Mouse (Mus musculus): ENCODE measurements around the gene Draxin. TPM values are rescaled to one million over a fixed set of nuclear protein-coding genes. Genes with fewer than 3 reads are reported as not detected.

Draxin gene
- polyA plus RNA-seq, 1 experiment from 2014 or later, result 21.8 TPM

- H3K9ac ChIP-seq (replicated peaks; ENCODE audit: low read length), result no peak overlapping the region
- H3K27me3 ChIP-seq (ENCODE audit: control insufficient read depth, insufficient read depth, low read length), result no peaks in the 10 kb centered on the region
- no peak overlapping the region for H3K4me3 ChIP-seq (replicated peaks; ENCODE audit: low read depth, low read length)
- H3K9me3 ChIP-seq (ENCODE audit: control insufficient read depth, low read length), result no peaks in the 10 kb centered on the region
- H3K4me2 ChIP-seq (ENCODE audit: low read length), result no peak overlapping the region
- 0 out of 2 replicates have a peak, but pooled peaks cover 4% of the 10 kb centered on the region for H3K4me1 ChIP-seq (ENCODE audit: control insufficient read depth, insufficient read depth, low read length)
- no peak overlapping the region for H3K27ac ChIP-seq (replicated peaks; ENCODE audit: low read depth, low read length)
- no peaks in the 10 kb centered on the region for H3K36me3 ChIP-seq (ENCODE audit: control insufficient read depth, insufficient read depth, low read length)
- DNase-seq (no peak), ATAC-seq (ENCODE audit: low FRiP score, low TSS enrichment) (no peak)
- 89% methylated on average over 8 of the region's 8 CpGs for WGBS
Measured at GRCm38 (mm10) chr4:148079944-148080596, 50.4 kb downstream of the Draxin start.

- DNase-seq, result peak; percentile 32
Measured at GRCm38 (mm10) chr4:148079212-148079611, 51.3 kb downstream of the Draxin start.

GRCm38 (mm10) chr4:148075881-148076280 lies 54.6 kb downstream of the Draxin start:
- no peak overlapping the region for H3K4me2 ChIP-seq (ENCODE audit: low read length)
- no peaks in the 10 kb centered on the region for H3K36me3 ChIP-seq (ENCODE audit: control insufficient read depth, insufficient read depth, low read length)
- DNase-seq (no peak), ATAC-seq (ENCODE audit: low FRiP score, low TSS enrichment) (no peak)
- no peak overlapping the region for H3K27ac ChIP-seq (replicated peaks; ENCODE audit: low read depth, low read length)
- 0 out of 2 replicates have a peak, but pooled peaks cover 4% of the 10 kb centered on the region for H3K4me1 ChIP-seq (ENCODE audit: control insufficient read depth, insufficient read depth, low read length)
- no peaks in the 10 kb centered on the region for H3K27me3 ChIP-seq (ENCODE audit: control insufficient read depth, insufficient read depth, low read length)
- 92% methylated on average over 6 of the region's 6 CpGs for WGBS
- H3K9me3 ChIP-seq (ENCODE audit: control insufficient read depth, low read length), result no peaks in the 10 kb centered on the region
- H3K9ac ChIP-seq (replicated peaks; ENCODE audit: low read length), result no peak overlapping the region
- no peak overlapping the region for H3K4me3 ChIP-seq (replicated peaks; ENCODE audit: low read depth, low read length)

More at GRCm38 (mm10) chr4:148079212-148079611, 51.3 kb downstream of the Draxin start:
- H3K27ac ChIP-seq (replicated peaks; ENCODE audit: low read depth, low read length), result no peak overlapping the region
- H3K4me2 ChIP-seq (ENCODE audit: low read length), result no peak overlapping the region
- 64% methylated on average over 6 of the region's 6 CpGs for WGBS
- no peaks in the 10 kb centered on the region for H3K36me3 ChIP-seq (ENCODE audit: control insufficient read depth, insufficient read depth, low read length)
- no peaks in the 10 kb centered on the region for H3K27me3 ChIP-seq (ENCODE audit: control insufficient read depth, insufficient read depth, low read length)
- H3K4me1 ChIP-seq (ENCODE audit: control insufficient read depth, insufficient read depth, low read length), result 0 out of 2 replicates have a peak, but pooled peaks cover 4% of the 10 kb centered on the region
- no peaks in the 10 kb centered on the region for H3K9me3 ChIP-seq (ENCODE audit: control insufficient read depth, low read length)
- H3K4me3 ChIP-seq (replicated peaks; ENCODE audit: low read depth, low read length), result no peak overlapping the region
- no peak for ATAC-seq (ENCODE audit: low FRiP score, low TSS enrichment)
- no peak overlapping the region for H3K9ac ChIP-seq (replicated peaks; ENCODE audit: low read length)

GRCm38 (mm10) chr4:148075259-148075658 lies 55.2 kb downstream of the Draxin start:
- Histone ChIP-seq H3K27me3 (ENCODE audit: control insufficient read depth, insufficient read depth, low read length) (no peaks in the 10 kb centered on the region), H3K4me3 (replicated peaks; ENCODE audit: low read depth, low read length) (0 out of 2 replicates have a peak overlapping the region, but pooled peaks have one; percentile 12), H3K27ac (replicated peaks; ENCODE audit: low read depth, low read length) (no peak overlapping the region), H3K4me1 (ENCODE audit: control insufficient read depth, insufficient read depth, low read length) (0 out of 2 replicates have a peak, but pooled peaks cover 4% of the 10 kb centered on the region), H3K9ac (replicated peaks; ENCODE audit: low read length) (no peak overlapping the region), H3K9me3 (ENCODE audit: control insufficient read depth, low read length) (no peaks in the 10 kb centered on the region), H3K4me2 (ENCODE audit: low read length) (peak overlapping the region; percentile 54), H3K36me3 (ENCODE audit: control insufficient read depth, insufficient read depth, low read length) (no peaks in the 10 kb centered on the region)
- ATAC-seq (ENCODE audit: low FRiP score, low TSS enrichment), result no peak
- peak; percentile 87 for DNase-seq
- 37% methylated on average over 21 of the region's 21 CpGs for WGBS

- 0 out of 2 replicates have a peak, but pooled peaks cover 4% of the 10 kb centered on the region for H3K4me1 ChIP-seq (ENCODE audit: control insufficient read depth, insufficient read depth, low read length)
- H3K4me3 ChIP-seq (replicated peaks; ENCODE audit: low read depth, low read length), result no peak overlapping the region
- peak overlapping the region; percentile 54 for H3K4me2 ChIP-seq (ENCODE audit: low read length)
- H3K27ac ChIP-seq (replicated peaks; ENCODE audit: low read depth, low read length), result no peak overlapping the region
- H3K36me3 ChIP-seq (ENCODE audit: control insufficient read depth, insufficient read depth, low read length), result no peaks in the 10 kb centered on the region
- WGBS, result 49% methylated on average over 17 of the region's 17 CpGs
- H3K9me3 ChIP-seq (ENCODE audit: control insufficient read depth, low read length), result no peaks in the 10 kb centered on the region
- H3K27me3 ChIP-seq (ENCODE audit: control insufficient read depth, insufficient read depth, low read length), result no peaks in the 10 kb centered on the region
- ATAC-seq (ENCODE audit: low FRiP score, low TSS enrichment), result no peak
- DNase-seq, result peak; percentile 68
- no peak overlapping the region for H3K9ac ChIP-seq (replicated peaks; ENCODE audit: low read length)
Measured at GRCm38 (mm10) chr4:148074521-148075189, 55.8 kb downstream of the Draxin start.

- DNase-seq, result no peak
- no peaks in the 10 kb centered on the region for H3K27me3 ChIP-seq (ENCODE audit: control insufficient read depth, insufficient read depth, low read length)
- H3K4me2 ChIP-seq (ENCODE audit: low read length), result no peak overlapping the region
- H3K27ac ChIP-seq (replicated peaks; ENCODE audit: low read depth, low read length), result no peak overlapping the region
- WGBS, result 61% methylated on average over 5 of the region's 5 CpGs
- H3K4me3 ChIP-seq (replicated peaks; ENCODE audit: low read depth, low read length), result no peak overlapping the region
- H3K36me3 ChIP-seq (ENCODE audit: control insufficient read depth, insufficient read depth, low read length), result no peaks in the 10 kb centered on the region
- H3K9ac ChIP-seq (replicated peaks; ENCODE audit: low read length), result no peak overlapping the region
- H3K4me1 ChIP-seq (ENCODE audit: control insufficient read depth, insufficient read depth, low read length), result 0 out of 2 replicates have a peak, but pooled peaks cover 4% of the 10 kb centered on the region
- no peak for ATAC-seq (ENCODE audit: low FRiP score, low TSS enrichment)
- no peaks in the 10 kb centered on the region for H3K9me3 ChIP-seq (ENCODE audit: control insufficient read depth, low read length)
Measured at GRCm38 (mm10) chr4:148071508-148071907, 59.0 kb downstream of the Draxin start.

GRCm38 (mm10) chr4:148069602-148070218 lies 60.8 kb downstream of the Draxin start:
- H3K4me3 ChIP-seq (replicated peaks; ENCODE audit: low read depth, low read length), result no peak overlapping the region
- WGBS, result 76% methylated on average over 9 of the region's 9 CpGs
- H3K9me3 ChIP-seq (ENCODE audit: control insufficient read depth, low read length), result no peaks in the 10 kb centered on the region
- no peak for ATAC-seq (ENCODE audit: low FRiP score, low TSS enrichment)
- H3K27me3 ChIP-seq (ENCODE audit: control insufficient read depth, insufficient read depth, low read length), result no peaks in the 10 kb centered on the region
- no peak overlapping the region for H3K9ac ChIP-seq (replicated peaks; ENCODE audit: low read length)
- DNase-seq, result no peak
- no peaks in the 10 kb centered on the region for H3K4me1 ChIP-seq (ENCODE audit: control insufficient read depth, insufficient read depth, low read length)
- H3K4me2 ChIP-seq (ENCODE audit: low read length), result no peak overlapping the region
- H3K27ac ChIP-seq (replicated peaks; ENCODE audit: low read depth, low read length), result no peak overlapping the region
- H3K36me3 ChIP-seq (ENCODE audit: control insufficient read depth, insufficient read depth, low read length), result no peaks in the 10 kb centered on the region

GRCm38 (mm10) chr4:148067346-148067745 lies 63.2 kb downstream of the Draxin start:
- no peak for DNase-seq
- Histone ChIP-seq H3K9ac (replicated peaks; ENCODE audit: low read length) (no peak overlapping the region), H3K9me3 (ENCODE audit: control insufficient read depth, low read length) (no peaks in the 10 kb centered on the region), H3K27me3 (ENCODE audit: control insufficient read depth, insufficient read depth, low read length) (no peaks in the 10 kb centered on the region), H3K4me3 (replicated peaks; ENCODE audit: low read depth, low read length) (no peak overlapping the region), H3K4me1 (ENCODE audit: control insufficient read depth, insufficient read depth, low read length) (no peaks in the 10 kb centered on the region), H3K27ac (replicated peaks; ENCODE audit: low read depth, low read length) (no peak overlapping the region), H3K4me2 (ENCODE audit: low read length) (no peak overlapping the region), H3K36me3 (ENCODE audit: control insufficient read depth, insufficient read depth, low read length) (no peaks in the 10 kb centered on the region)
- no peak for ATAC-seq (ENCODE audit: low FRiP score, low TSS enrichment)
- WGBS, result 79% methylated on average over 8 of the region's 8 CpGs
